Mouse (Mus musculus): ENCODE results near the gene Myo1a.
A peak's percentile ranks its signal among the peaks of the same experiment; 100 is the strongest.

Myo1a gene

DNA sequence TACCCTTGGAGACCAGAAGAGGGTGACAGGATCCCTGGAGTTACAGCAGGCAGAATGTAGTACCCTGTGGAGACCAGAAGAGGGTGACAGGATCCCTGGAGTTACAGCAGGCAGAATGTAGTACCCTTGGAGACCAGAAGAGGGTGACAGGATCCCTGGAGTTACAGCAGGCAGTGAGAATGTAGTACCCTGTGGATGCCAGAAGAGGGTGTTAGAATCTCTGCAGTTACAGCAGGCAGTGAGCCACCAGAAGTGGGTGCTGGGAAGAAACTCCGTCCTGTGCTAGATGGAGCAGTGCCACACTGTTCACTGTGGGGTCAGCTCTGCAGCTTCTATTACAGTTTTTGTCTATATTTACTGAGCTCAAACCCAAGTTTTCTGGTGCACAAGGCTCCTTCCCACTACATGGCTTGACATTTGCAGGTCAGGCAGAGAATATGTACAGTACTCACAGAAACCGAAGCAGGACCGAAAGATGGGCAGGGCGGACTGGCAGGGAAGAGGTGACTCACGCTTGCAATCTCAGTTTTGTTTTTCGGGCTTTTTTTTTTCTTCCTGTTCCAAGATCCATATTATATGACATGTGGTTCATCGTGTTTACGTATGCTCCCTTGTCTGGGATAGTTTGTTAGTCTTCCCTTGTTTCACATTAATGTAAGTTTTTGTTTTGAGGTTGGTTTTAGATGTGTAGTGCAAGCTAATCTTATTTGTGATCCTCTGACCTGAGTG is 30.0 kb upstream of the Myo1a start:
- peak; percentile 89 for DNase-seq (ENCODE audit: low read depth, low spot score)

DNA sequence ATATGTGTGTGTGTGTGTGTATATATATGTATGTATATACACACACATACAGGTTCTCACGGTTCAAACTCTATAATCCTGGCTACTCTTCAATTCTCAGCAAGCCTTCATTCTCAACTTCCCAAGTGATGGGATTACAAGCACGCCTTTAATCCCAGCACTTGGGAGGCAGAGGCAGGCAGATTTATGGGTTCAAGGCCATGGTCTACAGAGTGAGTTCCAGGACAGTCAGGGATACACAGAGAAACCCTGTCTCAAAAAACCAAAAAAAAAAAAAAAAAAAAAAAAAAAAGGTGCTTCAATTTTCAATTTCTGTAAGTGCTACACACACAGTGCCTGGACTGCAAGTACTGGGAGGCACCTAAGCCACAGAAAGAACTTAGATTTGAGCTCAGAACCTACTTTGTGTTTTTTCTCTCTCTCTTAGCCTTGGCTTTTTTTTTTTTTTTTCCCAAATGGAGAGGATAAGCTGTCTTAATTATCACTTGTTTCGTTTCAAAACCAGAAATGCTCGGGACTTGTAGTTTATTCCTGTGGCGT is 29.0 kb upstream of the Myo1a start:
- no peak for DNase-seq (ENCODE audit: low read depth, low spot score)

DNA sequence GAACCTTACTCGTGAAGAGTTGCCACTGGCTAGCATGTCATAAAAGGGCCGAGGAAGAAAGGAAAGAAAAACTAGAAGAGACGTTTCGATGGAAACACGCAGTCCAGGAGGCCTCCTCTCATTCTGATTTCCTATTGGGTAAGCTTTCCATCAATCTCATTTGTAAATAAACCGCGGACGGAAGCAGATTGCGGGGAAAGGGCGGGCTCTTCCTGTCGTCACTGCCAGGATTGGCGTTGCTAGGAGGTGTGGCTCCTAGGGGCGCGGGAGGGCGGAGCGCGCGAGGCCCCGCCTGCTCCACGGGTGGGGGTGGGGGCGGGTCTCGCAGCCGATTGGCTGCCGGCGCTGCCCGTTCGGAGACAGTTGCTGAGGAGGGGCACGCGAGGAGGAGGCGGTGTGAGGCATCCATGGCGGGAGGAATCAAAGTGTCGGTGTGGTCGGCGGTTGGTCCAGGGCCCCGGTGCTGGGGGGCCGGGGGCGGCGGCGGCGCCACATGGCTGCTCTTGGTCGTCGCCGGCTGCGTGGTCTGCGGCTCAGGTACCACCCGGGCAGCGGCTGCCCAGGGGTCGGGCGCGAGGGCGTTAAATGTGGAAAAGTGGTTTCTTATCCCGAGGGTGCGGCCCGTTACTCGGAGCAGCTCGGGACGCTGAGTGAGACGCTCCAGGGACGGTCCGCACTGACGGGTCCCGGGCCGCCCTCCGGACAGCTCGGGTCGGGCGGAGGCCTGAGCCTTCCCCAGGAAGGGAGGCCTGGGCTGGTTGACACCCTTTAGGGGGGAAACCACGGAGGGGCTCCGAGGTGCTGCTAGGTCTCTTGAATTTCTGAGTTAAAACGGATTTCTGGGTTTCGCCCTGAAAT is 28.1 kb upstream of the Myo1a start:
- DNase-seq (ENCODE audit: low read depth, low spot score) = peak; percentile 99

DNA sequence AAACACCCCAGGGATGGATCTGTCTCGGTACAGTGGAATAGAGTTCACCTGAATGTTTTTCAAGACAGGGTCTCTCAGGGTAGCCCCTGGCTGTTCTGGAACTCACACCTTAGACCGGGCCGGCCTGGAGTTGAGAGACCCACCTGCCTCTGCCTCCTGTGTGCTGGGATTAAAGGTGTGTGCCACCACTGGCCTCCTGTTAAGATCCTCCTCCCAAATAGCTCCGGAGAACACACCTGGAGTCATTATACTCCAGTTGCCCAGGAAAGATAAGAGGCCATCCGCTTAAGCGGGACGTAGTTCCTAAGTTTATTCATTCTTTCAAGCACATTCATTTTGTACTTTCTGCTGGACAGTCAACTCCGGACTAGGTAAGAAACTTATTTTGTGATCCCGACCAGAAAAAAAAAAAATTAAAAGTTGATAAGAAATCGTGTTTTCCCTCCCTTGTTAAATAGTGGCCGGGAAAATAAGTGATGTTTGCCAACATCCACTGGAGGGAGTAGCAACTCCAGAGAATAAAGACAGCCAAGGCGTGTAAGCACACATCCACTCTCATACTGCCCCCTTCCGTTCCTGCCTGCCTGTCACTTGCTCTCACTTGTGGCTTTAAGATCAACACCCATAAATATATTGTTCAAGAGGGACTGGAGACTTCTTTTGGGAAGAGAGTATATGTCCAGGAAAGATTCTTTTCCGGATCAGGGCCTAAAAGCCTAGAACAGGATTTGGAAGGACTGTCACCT is 27.2 kb upstream of the Myo1a start:
- peak; percentile 88 for DNase-seq (ENCODE audit: low read depth, low spot score)

DNA sequence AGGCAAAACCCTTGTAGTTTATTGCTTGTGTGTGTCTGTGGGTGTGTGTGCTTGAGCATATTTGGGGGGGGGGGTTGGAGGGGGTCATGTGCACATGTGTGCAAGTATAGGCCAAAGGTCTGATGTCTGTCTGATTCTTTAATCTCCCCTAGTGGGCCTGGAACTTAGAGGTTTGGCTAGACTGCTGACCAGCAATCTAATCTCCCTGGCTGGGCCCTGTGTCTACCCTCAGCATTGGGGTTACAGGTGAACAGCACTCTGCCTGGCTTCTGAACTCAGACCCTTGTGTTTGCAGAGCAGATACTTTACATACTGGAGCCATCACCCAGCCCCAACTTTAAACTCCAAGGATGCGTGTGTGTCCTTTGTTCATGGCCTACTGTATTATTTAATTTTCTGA is 25.8 kb upstream of the Myo1a start:
- DNase-seq (ENCODE audit: low read depth, low spot score) = no peak

DNA sequence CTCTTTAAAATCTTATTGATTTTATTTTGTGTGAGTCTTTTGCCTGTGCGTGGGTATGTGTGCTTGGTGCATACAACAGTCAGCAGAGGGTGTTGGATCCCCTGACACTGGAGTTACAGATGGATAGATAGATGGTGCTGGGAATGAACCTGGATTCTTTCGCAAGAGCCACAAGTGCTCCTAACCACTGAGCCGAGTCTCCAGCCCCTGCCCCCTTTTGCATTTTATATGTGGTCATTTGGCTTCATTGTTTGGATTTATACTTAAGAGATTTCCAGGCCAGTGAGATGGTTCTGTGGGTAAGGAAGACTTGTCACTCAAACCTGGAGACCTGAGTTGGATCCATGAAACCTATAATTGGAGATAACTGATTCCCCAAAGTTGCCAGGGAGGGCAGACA is 25.1 kb upstream of the Myo1a start:
- no peak for DNase-seq (ENCODE audit: low read depth, low spot score)

DNA sequence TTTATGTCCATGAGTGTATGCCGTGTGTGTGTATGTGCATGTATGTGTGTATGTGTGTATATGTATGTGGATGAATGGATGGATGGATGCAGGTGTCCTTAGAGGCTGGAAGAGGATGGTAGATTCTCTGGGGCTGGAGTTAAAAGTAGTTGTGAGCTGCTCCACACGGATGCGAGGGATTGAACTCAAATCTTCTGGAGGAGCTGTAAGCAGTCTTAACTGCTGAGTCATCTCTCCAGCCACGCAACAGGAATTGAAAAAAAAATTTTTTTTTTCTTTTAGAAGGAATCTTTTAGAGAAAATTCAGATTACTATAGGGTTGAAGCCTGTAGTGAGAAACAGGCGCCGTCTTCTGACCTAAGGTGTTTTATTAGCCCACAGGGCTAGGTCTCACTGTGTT is 22.1 kb upstream of the Myo1a start:
- no peak for DNase-seq (ENCODE audit: low read depth, low spot score)

DNA sequence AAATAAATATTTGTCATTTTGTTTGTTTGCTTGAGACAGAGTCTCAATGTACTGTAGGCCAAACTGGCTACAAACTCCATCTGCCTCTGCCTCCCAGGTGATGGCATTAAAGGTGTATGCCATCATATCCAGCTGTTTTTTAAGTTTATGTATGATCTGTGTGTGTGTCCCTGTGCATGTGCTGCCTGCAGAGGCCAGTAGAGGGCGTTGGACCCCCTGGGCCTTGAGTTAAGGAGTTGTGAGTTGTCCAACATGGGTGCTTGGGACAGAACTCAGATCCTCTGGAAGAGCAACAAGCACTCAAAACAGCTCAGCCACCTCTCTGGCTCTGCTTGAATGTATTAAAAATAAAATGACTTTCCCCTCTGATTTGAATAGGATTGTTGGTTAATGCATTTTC is 13.9 kb upstream of the Myo1a start:
- peak; percentile 63 for DNase-seq (ENCODE audit: low read depth, low spot score)

DNA sequence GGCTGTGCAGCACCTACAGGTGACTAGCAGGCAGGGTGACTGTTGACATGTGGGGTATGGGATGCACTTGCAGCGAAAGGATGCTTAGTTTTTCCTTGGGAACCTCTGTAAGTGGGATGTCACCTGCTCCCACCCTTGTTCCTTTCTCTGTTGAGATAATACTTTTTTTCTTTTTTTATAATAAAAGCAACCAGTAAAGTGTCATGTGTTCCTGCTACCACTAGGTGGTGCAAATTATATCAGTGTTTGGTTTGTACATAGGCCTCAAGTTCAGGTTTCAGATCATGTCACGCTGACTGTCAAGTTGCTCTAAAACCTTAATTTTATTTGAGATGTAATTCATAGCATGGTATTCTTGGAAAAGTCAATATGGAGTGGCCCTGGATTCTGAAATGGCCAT is 10.3 kb upstream of the Myo1a start:
- DNase-seq (ENCODE audit: low read depth, low spot score) = no peak

DNA sequence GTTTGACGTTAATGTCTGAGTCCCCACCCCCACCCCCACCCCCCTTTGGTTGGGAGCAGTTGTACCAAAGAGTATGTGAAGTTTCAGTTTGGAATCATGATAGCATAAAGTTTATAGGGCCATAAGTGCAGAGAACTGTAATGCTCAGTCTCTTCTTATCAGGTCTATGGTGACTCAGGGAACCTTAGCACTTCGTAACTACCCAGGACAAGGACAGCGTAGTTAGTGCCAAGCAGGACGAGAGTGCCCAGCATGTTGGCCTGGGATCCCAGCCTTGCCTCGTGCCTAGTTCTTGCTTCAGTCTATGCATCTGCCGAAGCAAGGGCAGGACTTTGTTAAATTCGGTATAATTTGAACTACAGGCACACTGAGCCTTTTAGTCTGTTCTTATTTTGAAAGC is 9.2 kb upstream of the Myo1a start:
- DNase-seq (ENCODE audit: low read depth, low spot score) = no peak

DNA sequence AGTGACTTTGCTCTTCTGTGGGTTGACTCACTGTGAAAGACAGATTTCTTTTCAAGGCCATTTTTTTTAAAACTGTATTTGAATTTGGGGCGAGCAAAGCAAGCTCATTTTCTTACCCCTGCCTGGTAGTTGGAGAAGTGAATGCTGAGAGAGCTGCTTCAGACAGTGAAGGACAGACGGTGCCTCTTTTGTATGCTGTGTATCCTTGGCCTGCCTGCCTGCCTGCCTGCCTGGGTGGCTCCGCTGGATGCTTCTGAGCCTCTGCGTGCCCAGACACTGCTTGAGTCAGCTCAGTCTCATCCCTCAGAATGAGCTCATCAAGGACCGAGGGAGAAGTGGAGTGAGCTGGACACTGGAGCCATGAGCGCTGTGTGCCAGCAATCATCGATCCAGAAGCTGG is 6.0 kb upstream of the Myo1a start:
- no peak for DNase-seq (ENCODE audit: low read depth, low spot score)

DNA sequence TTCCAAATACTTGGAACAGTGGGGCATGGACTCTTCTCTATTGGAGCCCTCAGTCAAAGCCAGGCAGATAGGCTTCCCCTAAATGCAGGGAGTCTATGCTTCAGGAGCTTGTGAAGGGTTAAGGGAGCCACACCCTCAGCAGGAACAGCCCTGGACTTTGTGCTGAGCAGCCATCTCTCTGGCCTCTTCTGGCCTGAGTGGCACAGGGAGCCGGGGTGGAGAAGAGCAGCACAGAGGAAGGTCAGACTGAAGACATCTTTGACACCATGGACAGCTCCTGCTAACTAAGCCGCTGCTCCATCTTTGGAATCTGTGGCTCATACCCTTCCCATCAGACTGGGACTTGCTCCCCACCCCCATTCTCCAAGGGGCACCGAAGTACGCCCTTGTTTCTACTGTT is 1.7 kb upstream of the Myo1a start:
- peak; percentile 73 for DNase-seq (ENCODE audit: low read depth, low spot score)

DNA sequence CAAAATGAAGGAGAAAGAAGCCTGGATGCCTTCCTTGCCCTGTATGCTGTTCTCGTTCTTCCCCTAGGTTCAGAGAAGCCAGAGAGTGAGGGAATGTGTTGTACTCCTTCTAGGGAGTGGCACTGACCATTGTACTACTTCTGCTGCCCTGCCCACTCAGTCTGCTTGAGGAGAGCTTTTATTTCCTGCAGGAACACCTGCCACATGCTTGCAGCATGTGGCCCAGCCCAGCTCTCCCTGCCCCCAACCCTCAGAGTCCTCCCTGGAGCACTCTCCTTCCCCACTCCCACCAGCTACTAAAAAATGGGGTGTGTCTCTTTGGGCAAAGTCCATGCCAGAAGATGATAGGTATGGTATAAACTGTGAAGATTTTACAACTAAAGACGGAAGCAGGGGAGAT is 677 bp upstream of the Myo1a start:
- DNase-seq (ENCODE audit: low read depth, low spot score) = no peak

DNA sequence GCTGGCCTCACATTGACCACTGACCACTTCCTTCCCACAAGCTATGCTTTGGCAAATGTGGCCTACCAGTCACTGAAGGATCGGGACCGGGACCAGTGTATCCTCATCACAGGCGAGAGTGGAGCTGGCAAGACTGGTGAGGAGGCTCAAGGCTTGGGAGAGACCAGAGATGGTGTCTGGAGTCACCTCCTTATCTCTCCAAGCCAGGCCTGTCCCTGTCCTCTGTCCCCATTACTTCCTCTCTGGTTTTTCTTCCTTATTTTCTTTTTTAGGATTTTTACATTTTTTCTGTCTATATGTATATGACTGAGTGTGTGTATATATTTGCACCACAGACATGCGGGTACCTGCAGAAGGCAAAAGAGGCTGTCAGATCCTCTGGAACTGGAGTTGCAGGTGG is 813 bp downstream of the Myo1a start:
- DNase-seq (ENCODE audit: low read depth, low spot score) = no peak

DNA sequence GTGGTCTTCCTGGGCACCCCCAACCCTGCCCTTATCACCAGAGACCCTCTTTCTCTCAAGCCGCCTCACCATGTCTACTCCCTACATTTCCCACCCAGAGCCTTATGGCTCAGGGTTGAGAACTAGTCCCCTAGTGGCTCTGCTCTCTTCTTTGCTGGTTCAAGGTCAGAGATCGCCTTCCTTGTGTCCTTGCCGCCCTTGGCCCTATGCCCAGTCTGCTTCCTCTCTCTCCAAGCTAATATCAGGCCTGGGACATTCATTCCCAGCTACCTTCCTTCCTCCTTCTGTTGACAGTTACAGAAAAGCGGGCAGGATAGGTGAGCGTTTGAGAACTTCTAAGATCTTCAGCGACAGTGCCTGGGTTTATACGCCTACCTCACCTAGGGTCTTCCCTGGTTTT is 2.8 kb downstream of the Myo1a start:
- no peak for DNase-seq (ENCODE audit: low read depth, low spot score)

DNA sequence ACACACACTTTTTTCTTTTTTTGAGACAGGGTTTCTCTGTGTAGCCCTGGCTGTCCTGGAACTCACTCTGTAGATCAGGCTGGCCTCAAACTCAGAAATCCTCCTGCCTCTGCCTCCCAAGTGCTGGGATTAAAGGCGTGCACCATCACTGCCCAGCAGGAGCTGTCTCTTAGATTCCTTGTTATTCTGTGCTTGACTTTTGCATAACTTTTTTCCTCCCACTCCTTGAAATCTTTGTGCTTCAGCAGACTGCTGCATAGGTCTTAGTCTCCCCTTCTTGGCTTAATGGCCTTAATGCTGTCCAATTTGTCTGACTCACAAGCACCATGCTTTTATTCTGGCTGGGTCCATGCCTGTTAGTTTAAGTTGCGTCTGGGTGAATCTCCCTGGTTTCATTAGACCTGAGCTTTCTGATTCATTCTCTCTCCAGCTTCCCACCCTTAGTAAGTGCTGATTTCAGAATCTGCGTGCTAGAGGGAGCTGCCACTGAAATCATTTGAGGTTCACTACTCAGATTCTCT is 3.9 kb downstream of the Myo1a start:
- no peak for DNase-seq (ENCODE audit: low read depth, low spot score)

DNA sequence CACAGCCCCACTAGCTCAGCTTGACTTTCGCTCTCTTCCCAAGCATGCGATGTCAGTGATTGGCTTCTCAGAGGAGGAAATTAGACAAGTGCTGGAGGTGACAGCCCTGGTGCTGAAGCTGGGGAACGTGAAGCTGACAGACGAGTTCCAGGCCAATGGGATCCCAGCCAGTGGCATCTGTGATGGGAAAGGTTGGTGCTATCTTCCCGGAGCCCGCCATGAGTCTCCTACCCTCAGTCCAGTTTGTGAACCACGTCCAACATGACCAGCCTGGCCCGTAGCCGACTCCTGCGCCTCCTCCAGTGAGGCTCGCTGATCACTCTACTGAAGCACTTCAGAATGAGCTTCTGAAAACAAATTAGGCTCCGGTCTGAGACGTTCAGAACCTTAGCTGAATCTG is 5.4 kb downstream of the Myo1a start:
- DNase-seq (ENCODE audit: low read depth, low spot score) = no peak

DNA sequence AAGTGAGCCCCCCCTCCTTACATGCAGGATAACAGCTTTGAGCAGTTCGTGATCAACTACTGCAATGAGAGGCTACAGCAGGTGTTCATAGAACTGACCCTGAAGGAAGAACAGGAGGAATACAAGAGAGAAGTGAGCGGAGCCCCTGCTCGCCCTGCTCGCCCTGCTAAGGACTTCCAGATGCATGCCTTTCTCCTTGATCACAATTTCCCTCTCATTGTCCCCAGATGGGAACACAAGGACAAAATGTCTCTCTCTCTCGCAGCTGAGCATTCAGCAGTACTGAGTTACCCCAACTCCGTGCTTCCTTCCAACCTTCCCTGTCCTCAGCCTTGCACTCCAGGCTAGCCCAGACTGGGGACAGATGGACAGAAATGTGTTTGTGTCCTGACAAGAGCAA is 7.8 kb downstream of the Myo1a start:
- no peak for DNase-seq (ENCODE audit: low read depth, low spot score)

DNA sequence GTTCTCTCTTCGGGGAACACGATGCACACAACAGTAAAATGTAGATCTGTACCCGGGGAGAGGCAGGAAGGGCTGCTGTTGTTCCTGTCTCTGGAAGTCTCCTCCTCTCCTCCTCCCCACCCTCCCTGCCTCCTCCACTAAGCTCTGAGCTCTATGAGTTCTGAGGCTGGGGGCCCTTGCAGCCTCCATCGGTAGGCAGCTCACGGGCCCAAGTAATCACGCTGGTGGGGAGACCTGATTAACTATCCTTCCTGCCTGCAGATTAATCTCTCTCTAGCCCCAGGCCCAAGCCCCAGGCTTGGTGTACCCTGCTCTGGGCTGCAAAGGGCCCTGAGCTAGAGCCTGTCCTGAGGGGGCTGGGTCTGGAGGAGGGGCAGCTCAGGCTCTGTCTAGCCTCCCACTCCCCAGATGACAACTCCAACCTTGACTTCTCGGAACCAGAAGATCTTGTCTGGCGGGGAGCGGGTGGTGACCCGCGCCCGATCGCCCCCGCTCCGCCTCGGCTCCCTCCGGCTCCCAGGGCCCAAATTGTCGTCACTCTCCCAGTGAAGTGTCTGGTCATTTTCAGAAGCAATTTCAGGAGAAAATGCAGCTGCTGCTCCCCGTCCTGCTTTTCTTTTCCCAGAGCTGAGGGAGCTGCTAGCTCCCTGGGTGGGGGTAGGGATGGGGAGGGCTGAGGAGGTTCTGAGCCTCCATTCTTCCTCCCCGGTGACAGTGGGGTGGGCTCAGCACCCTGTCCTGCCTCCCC is 16.9 kb downstream of the Myo1a start:
- no peak for DNase-seq (ENCODE audit: low read depth, low spot score)

DNA sequence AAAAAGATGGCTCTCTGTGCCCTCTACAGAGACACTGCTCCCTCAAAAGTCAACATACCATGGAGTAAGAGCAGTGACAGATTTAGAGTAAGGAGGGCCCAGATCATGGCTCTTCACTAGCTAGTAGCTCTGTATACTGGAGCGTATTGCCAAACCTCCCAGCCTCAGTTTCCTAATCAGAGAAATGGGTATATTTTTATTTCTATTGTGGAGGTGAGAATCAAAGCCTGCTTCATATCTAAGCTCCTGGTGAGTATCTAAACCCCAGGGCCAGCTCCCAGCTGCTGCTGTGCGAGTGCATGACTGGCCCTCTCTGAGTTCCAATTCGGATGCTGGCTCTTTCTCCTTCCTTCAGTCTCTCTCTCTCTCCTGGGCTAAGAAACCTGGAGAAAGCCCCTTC is 19.2 kb downstream of the Myo1a start, which contains the start of gene Tac2:
Gene Tac2, plus strand, starts transcription at position 301 of the 400 bp plus-strand sequence.
- no peak for DNase-seq (ENCODE audit: low read depth, low spot score)

DNA sequence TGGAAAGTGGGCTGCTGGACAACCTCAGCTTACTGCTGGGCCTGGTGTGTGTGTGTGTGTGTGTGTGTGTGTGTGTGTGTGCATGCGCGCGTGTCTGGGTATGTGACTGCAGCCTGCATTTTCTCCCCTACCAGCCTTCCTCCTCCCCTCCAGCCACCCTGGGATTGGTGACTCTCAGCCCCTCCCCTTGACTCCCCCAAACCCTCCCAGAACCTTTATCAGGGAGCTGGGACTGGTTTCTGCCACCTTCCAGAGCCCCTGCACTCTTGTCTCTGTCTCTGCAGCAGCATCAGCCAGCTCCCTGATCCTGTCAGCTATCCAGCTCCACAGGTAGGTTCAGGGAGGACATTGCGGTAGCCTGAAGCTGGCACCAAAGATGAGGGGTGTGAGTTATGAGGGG is 20.2 kb downstream of the Myo1a start:
- no peak for DNase-seq (ENCODE audit: low read depth, low spot score)
